Mouse (Mus musculus) layer of hippocampus, adult 18-20 months (tissue): ENCODE measurements around the gene Gorasp1. TPM values are rescaled to one million over a fixed set of nuclear protein-coding genes. Genes with fewer than 3 reads are reported as not detected.

Source experiments
- total RNA-seq, 2 experiments: library from RNA; stranded (reverse); gene quantifications; 2 replicates each; pipeline ENCODE4 v1.2.3; 2021

Gene Gorasp1
- total RNA-seq, 2 experiments from 2014 or later: 41.5 to 44.2 TPM

Other genes with a start within 250 kb of the Gorasp1 start
- gene Scn10a, start 218.2 kb downstream of the Gorasp1 start, total RNA-seq: not detected
- not detected for gene Scn11a, start 112.1 kb downstream of the Gorasp1 start, total RNA-seq
- 10 to 100 TPM; 74.8 to 77.2 TPM for gene Wdr48, start 42.7 kb downstream of the Gorasp1 start, total RNA-seq
- gene Ttc21a, start within 50 bp of the Gorasp1 start, total RNA-seq: 1 to 10 TPM in 1 of 2 experiments, under 1 TPM in 1; 0.71 to 1.2 TPM
- gene Csrnp1, start 47.1 kb upstream of the Gorasp1 start, total RNA-seq: 10 to 100 TPM; 13.1 to 15.7 TPM
- gene Xirp1, start 86.0 kb upstream of the Gorasp1 start, total RNA-seq: under 1 TPM; 0.07 to 0.08 TPM
- 10 to 100 TPM; 26.5 to 31.6 TPM for gene Cx3cr1, start 132.3 kb upstream of the Gorasp1 start, total RNA-seq
- gene Ccr8, start 154.5 kb upstream of the Gorasp1 start, total RNA-seq: not detected
- 10 to 100 TPM; 28.1 to 29.0 TPM for gene Slc25a38, start 172.8 kb upstream of the Gorasp1 start, total RNA-seq
- gene Rpsa, start 190.1 kb upstream of the Gorasp1 start, total RNA-seq: 100 to 1,000 TPM; 448 to 470 TPM
- gene Mobp, start 212.1 kb upstream of the Gorasp1 start, total RNA-seq: 100 to 1,000 TPM; 382 to 439 TPM